Comparison of ENCODE assay signal across 43 mouse cellular contexts in genomic region chr8:110074496-110074895, GRCm38 (mm10). TPM values are rescaled to one million over a fixed set of nuclear protein-coding genes. Genes with fewer than 3 reads are reported as not detected.
"Had no signal": no experiment of that assay in that cellular context is flagged by ENCODE, and none has a peak within 500 bp of the region (broad histone marks: within the 10 kb centered on the region; RNA-seq: fewer than 3 reads in every experiment).

No protein-coding gene starts in this region.

- DNase-seq: gastrocnemius, adult 2 months; gastrocnemius, postnatal 10 days; gastrocnemius, postnatal 25 days; heart, adult 18-20 months; heart, postnatal 10 days; heart, postnatal 4 days; kidney, adult 18-20 months; kidney, postnatal 10 days; kidney, postnatal 25 days; layer of hippocampus, adult 9-11 months; layer of hippocampus, postnatal 36 days; left cerebral cortex, postnatal 4 days had no signal

- H3K4me3 ChIP-seq: gastrocnemius, adult 2 months; heart, embryonic 10.5 days; heart, embryonic 12.5 days; hindbrain, embryonic 10.5 days; hindbrain, embryonic 12.5 days; intestine, embryonic 15.5 days; limb, embryonic 13.5 days; limb, embryonic 15.5 days; liver, embryonic 12.5 days had no signal

- H3K27me3 ChIP-seq: hindbrain, embryonic 12.5 days had no signal

- H3K36me3 ChIP-seq: heart, embryonic 10.5 days; heart, embryonic 12.5 days; hindbrain, embryonic 10.5 days; hindbrain, embryonic 12.5 days; intestine, embryonic 15.5 days; limb, embryonic 13.5 days; limb, embryonic 15.5 days; liver, embryonic 12.5 days had no signal

- H3K4me1 ChIP-seq: heart, embryonic 12.5 days; hindbrain, embryonic 12.5 days; intestine, embryonic 15.5 days; limb, embryonic 13.5 days had no signal

- H3K9me3 ChIP-seq: heart, embryonic 10.5 days; heart, embryonic 12.5 days; hindbrain, embryonic 10.5 days; hindbrain, embryonic 12.5 days; intestine, embryonic 15.5 days; limb, embryonic 13.5 days; limb, embryonic 15.5 days; liver, embryonic 12.5 days had no signal

- H3K27ac ChIP-seq: gastrocnemius, adult 2 months; heart, embryonic 10.5 days; hindbrain, embryonic 10.5 days; hindbrain, embryonic 12.5 days; hindbrain, embryonic 14.5 days; intestine, embryonic 15.5 days; limb, embryonic 13.5 days; limb, embryonic 15.5 days; liver, embryonic 12.5 days; liver, embryonic 14.5 days had no signal

- ATAC-seq: hindbrain, embryonic 16.5 days; inflammation-experienced regulatory T-cells, adult 6 months; intestine, embryonic 15.5 days; intestine, postnatal 0 days; liver, embryonic 12.5 days had no signal

- H3K9ac ChIP-seq: heart, embryonic 12.5 days; hindbrain, embryonic 12.5 days; hindbrain, embryonic 14.5 days; intestine, embryonic 15.5 days; limb, embryonic 13.5 days; limb, embryonic 15.5 days; liver, embryonic 12.5 days; liver, embryonic 14.5 days had no signal

- H3K4me2 ChIP-seq: heart, embryonic 12.5 days; hindbrain, embryonic 12.5 days; hindbrain, embryonic 14.5 days; intestine, embryonic 15.5 days; limb, embryonic 13.5 days; limb, embryonic 15.5 days; liver, embryonic 12.5 days had no signal

RNA-seq across cellular contexts. Expression of gene Gm21964, which starts 26.5 kb away (rescaled TPM):
- total RNA-seq: gastrocnemius, adult 2 months; gastrocnemius, postnatal 10 days; gastrocnemius, postnatal 25 days; gastrocnemius, postnatal 4 days; granulocyte monocyte progenitor cell, adult 5-6 weeks; heart, adult 18-20 months; heart, adult 8-10 months; heart, postnatal 10 days; heart, postnatal 25 days; heart, postnatal 4 days; layer of hippocampus, adult 18-20 months; layer of hippocampus, adult 8-10 months; layer of hippocampus, postnatal 14 days; layer of hippocampus, postnatal 36 days; left cerebral cortex, adult 18-20 months; left cerebral cortex, adult 8-10 months; left cerebral cortex, postnatal 10 days; left cerebral cortex, postnatal 25 days; left cerebral cortex, postnatal 4 days; liver, adult 2 months had no signal
- polyA plus RNA-seq: frontal cortex, adult 2 months; heart, embryonic 10.5 days; heart, embryonic 12.5 days; heart, embryonic 14.5 days; heart, embryonic 16.5 days; hindbrain, embryonic 10.5 days; hindbrain, embryonic 12.5 days; hindbrain, embryonic 14.5 days; hindbrain, embryonic 16.5 days; inflammation-experienced regulatory T-cells, adult 6 months; intestine, embryonic 15.5 days; intestine, postnatal 0 days; kidney, embryonic 14.5 days; limb, embryonic 11.5 days; limb, embryonic 13.5 days; limb, embryonic 15.5 days; liver, adult 2 months; liver, embryonic 12.5 days; liver, embryonic 14.5 days; liver, embryonic 16.5 days had no signal

RNA-seq across cellular contexts. Expression of gene Gm17720, which starts 28.1 kb away (rescaled TPM):
- total RNA-seq: gastrocnemius, adult 2 months; gastrocnemius, postnatal 10 days; gastrocnemius, postnatal 25 days; gastrocnemius, postnatal 4 days; granulocyte monocyte progenitor cell, adult 5-6 weeks; heart, adult 18-20 months; heart, adult 8-10 months; heart, postnatal 10 days; heart, postnatal 25 days; heart, postnatal 4 days; layer of hippocampus, adult 18-20 months; layer of hippocampus, adult 8-10 months; layer of hippocampus, postnatal 14 days; layer of hippocampus, postnatal 36 days; left cerebral cortex, adult 18-20 months; left cerebral cortex, adult 8-10 months; left cerebral cortex, postnatal 10 days; left cerebral cortex, postnatal 25 days; left cerebral cortex, postnatal 4 days; liver, adult 2 months had no signal
- polyA plus RNA-seq: frontal cortex, adult 2 months; heart, embryonic 10.5 days; heart, embryonic 12.5 days; heart, embryonic 14.5 days; heart, embryonic 16.5 days; hindbrain, embryonic 10.5 days; hindbrain, embryonic 12.5 days; hindbrain, embryonic 14.5 days; hindbrain, embryonic 16.5 days; inflammation-experienced regulatory T-cells, adult 6 months; intestine, embryonic 15.5 days; intestine, postnatal 0 days; kidney, embryonic 14.5 days; limb, embryonic 11.5 days; limb, embryonic 13.5 days; limb, embryonic 15.5 days; liver, adult 2 months; liver, embryonic 12.5 days; liver, embryonic 14.5 days; liver, embryonic 16.5 days had no signal

RNA-seq across cellular contexts. Expression of gene Chst4, which starts 35.0 kb away (rescaled TPM):
- total RNA-seq: gastrocnemius, adult 2 months; gastrocnemius, postnatal 10 days; gastrocnemius, postnatal 25 days; gastrocnemius, postnatal 4 days; granulocyte monocyte progenitor cell, adult 5-6 weeks; layer of hippocampus, adult 18-20 months; layer of hippocampus, postnatal 14 days; left cerebral cortex, postnatal 10 days; left cerebral cortex, postnatal 4 days had no signal
- polyA plus RNA-seq: hindbrain, embryonic 10.5 days; hindbrain, embryonic 12.5 days; hindbrain, embryonic 14.5 days; hindbrain, embryonic 16.5 days; inflammation-experienced regulatory T-cells, adult 6 months; kidney, embryonic 14.5 days; limb, embryonic 11.5 days; limb, embryonic 13.5 days; limb, embryonic 15.5 days; liver, embryonic 12.5 days; liver, embryonic 14.5 days; liver, embryonic 16.5 days had no signal
